Mouse (Mus musculus) kidney, postnatal 36 days (tissue): ENCODE results near the gene Tc2n.
"Not testable (repeated sequence)": the region's sequence is repeated elsewhere in the genome, so short reads cannot be mapped to it uniquely, and the experiment has no call there.

Experiments
- DNase-seq, 2 experiments: peaks; one replicate each; pipeline ENCODE4 v3.0.0; 2021 to 2022; ENCODE audit warnings: mixed read lengths in 2 of 2

Gene Tc2n

GRCm38 (mm10) chr12:101718054-101718754 lies at the start of gene Tc2n:
Gene Tc2n (minus strand): TSS chr12:101718523.
- DNase-seq, result peak; percentile 91 to 96

GRCm38 (mm10) chr12:101767306-101768053 lies 49.2 kb upstream of the Tc2n start:
- peak; percentile 23 to 39 for DNase-seq

- no peak for DNase-seq
Measured at GRCm38 (mm10) chr12:101766228-101766852, 48.0 kb upstream of the Tc2n start.

- no peak for DNase-seq
Measured at GRCm38 (mm10) chr12:101764870-101765269, 46.5 kb upstream of the Tc2n start.

GRCm38 (mm10) chr12:101763065-101763464 lies 44.7 kb upstream of the Tc2n start:
- no peak for DNase-seq

GRCm38 (mm10) chr12:101762054-101762453 lies 43.7 kb upstream of the Tc2n start:
- peak; percentile 8 to 24 for DNase-seq

GRCm38 (mm10) chr12:101759440-101760045 lies 41.2 kb upstream of the Tc2n start:
- peak in 1 of 2 experiments; percentile 19 for DNase-seq

GRCm38 (mm10) chr12:101758698-101759097 lies 40.4 kb upstream of the Tc2n start:
- no peak for DNase-seq

GRCm38 (mm10) chr12:101742375-101742774 lies 24.1 kb upstream of the Tc2n start:
- no peak for DNase-seq

GRCm38 (mm10) chr12:101740486-101740885 lies 22.2 kb upstream of the Tc2n start:
- DNase-seq, result peak in 1 of 2 experiments; percentile 20

- peak; percentile 32 to 58 for DNase-seq
Measured at GRCm38 (mm10) chr12:101740045-101740444, 21.7 kb upstream of the Tc2n start.

GRCm38 (mm10) chr12:101718755-101719150 lies 430 bp upstream of the Tc2n start:
- DNase-seq, result peak; percentile 24 to 73

GRCm38 (mm10) chr12:101699176-101699575 lies 19.1 kb downstream of the Tc2n start:
- DNase-seq, result no peak

GRCm38 (mm10) chr12:101696521-101696920 lies 21.8 kb downstream of the Tc2n start:
- no peak for DNase-seq

GRCm38 (mm10) chr12:101680538-101680937 lies 37.8 kb downstream of the Tc2n start:
- no peak for DNase-seq

- DNase-seq, result no peak
Measured at GRCm38 (mm10) chr12:101667502-101667901, 50.8 kb downstream of the Tc2n start.

- DNase-seq, result no peak
Measured at GRCm38 (mm10) chr12:101633137-101633536, 85.2 kb downstream of the Tc2n start.

GRCm38 (mm10) chr12:101606622-101607021 lies 111.7 kb downstream of the Tc2n start:
- not testable (repeated sequence) for DNase-seq
